Mouse (Mus musculus): ENCODE results near the gene Gast.

GRCm38 (mm10) chr11:100352076-100352857, 18.1 kb downstream of the Gast start:
- peak; percentile 16 to 75; a peak in 3 of 4 replicates for TF ChIP-seq CTCF (conservative IDR thresholded peaks at IDR 0.05 in 1 of 2, IDR thresholded peaks at IDR 0.05 in 1 of 2; ENCODE audit: low read depth in 2 of 2, low read length in 2 of 2)
- TF ChIP-seq POLR2A (IDR thresholded peaks at IDR 0.05; ENCODE audit: low read depth, low read length) = no peak

Measured in CH12.LX (cell line).